18 mouse cellular contexts compared by ENCODE assay signal in genomic region chr10:112051956-112052355, GRCm38 (mm10). TPM values are rescaled to one million over a fixed set of nuclear protein-coding genes. Genes with fewer than 3 reads are reported as not detected.
DNase-seq lines count a peak whose midpoint lies in the region; ATAC-seq lines count a peak whose summit lies in the region.
"Not testable (repeated sequence)": the region's sequence is repeated elsewhere in the genome, so short reads cannot be mapped to it uniquely, and the experiment has no call there.
"Had no signal": no experiment of that assay in that cellular context is flagged by ENCODE, and none has a peak within 500 bp of the region (broad histone marks: within the 10 kb centered on the region; RNA-seq: fewer than 3 reads in every experiment).

No protein-coding gene starts in this region.

- not testable (repeated sequence) for H3K4me3 ChIP-seq in embryonic facial prominence, embryonic 14.5 days (ENCODE audit: low read depth, low read length); hindbrain, embryonic 10.5 days

- H3K9ac ChIP-seq in embryonic facial prominence, embryonic 14.5 days (ENCODE audit: low read depth, low read length), result not testable (repeated sequence)

- not testable (repeated sequence) for H3K9me3 ChIP-seq in embryonic facial prominence, embryonic 14.5 days (ENCODE audit: control insufficient read depth, low read length); hindbrain, embryonic 10.5 days

- not testable (repeated sequence) for H3K36me3 ChIP-seq in embryonic facial prominence, embryonic 14.5 days (ENCODE audit: control insufficient read depth, insufficient read depth, low read length); hindbrain, embryonic 10.5 days

- not testable (repeated sequence) for H3K4me2 ChIP-seq in embryonic facial prominence, embryonic 14.5 days (ENCODE audit: low read depth, low read length)

- WGBS in embryonic facial prominence, embryonic 14.5 days, result 70% methylated on average over 2 of the region's 2 CpGs
- WGBS in hindbrain, embryonic 10.5 days, result 68% methylated on average over 2 of the region's 2 CpGs

- not testable (repeated sequence) for ATAC-seq in embryonic facial prominence, embryonic 14.5 days (ENCODE audit: low read depth)

- not testable (repeated sequence) for H3K27me3 ChIP-seq in embryonic facial prominence, embryonic 14.5 days (replicated peaks; ENCODE audit: control insufficient read depth, insufficient read depth, low read length); hindbrain, embryonic 10.5 days (ENCODE audit: insufficient read depth, poor library complexity, severe bottlenecking)

- not testable (repeated sequence) for H3K4me1 ChIP-seq in embryonic facial prominence, embryonic 14.5 days (ENCODE audit: control insufficient read depth, insufficient read depth, low read length); hindbrain, embryonic 10.5 days (replicated peaks)

- not testable (repeated sequence) for H3K27ac ChIP-seq in embryonic facial prominence, embryonic 14.5 days (replicated peaks; ENCODE audit: low read depth, low read length); hindbrain, embryonic 10.5 days

- DNase-seq in CD4-positive helper T cell, adult 2 months (ENCODE audit: low read depth, low spot score), result peak; percentile 9
- DNase-seq in cerebellum, postnatal 10 days, result peak; percentile 7 to 25
- peak; percentile 12 for DNase-seq in embryonic facial prominence, embryonic 14.5 days (ENCODE audit: low spot score)
- DNase-seq in hindbrain, embryonic 10.5 days (ENCODE audit: low spot score), result peak; percentile 35
- peak; percentile 19 for DNase-seq in kidney, postnatal 10 days
- DNase-seq in lung, postnatal 36 days, result peak; percentile 5
- DNase-seq in neural tube, embryonic 10.5 days (ENCODE audit: extremely low spot score, low spot score), result peak; percentile 16
- peak; percentile 6 for DNase-seq in thymus, postnatal 14 days

RNA-seq across cellular contexts. Expression of gene Glipr1l1, which starts 8.0 kb away (rescaled TPM):
- polyA plus RNA-seq in embryonic facial prominence, embryonic 14.5 days (2014; fragmentation: Nextera tagmentation; extraction: Ambion mirVana), result not detected in 2 replicates
- polyA plus RNA-seq in hindbrain, embryonic 10.5 days (2016; fragmentation: Nextera tagmentation; extraction: Ambion mirVana), result not detected in 2 replicates
- polyA plus RNA-seq: adrenal gland, adult 2 months; CD4-positive, CD25-positive, alpha-beta regulatory T cell, adult 4 months; heart, embryonic 11.5 days; inflammation-experienced regulatory T-cells, adult 6 months; kidney, embryonic 14.5 days; liver, embryonic 12.5 days; lung, embryonic 15.5 days; neural tube, embryonic 15.5 days; small intestine, adult 2 months had no signal

RNA-seq across cellular contexts. Expression of gene Glipr1l2, which starts 31.2 kb away (rescaled TPM):
- not detected in 2 replicates for polyA plus RNA-seq in embryonic facial prominence, embryonic 14.5 days (2014; fragmentation: Nextera tagmentation; extraction: Ambion mirVana)
- polyA plus RNA-seq in hindbrain, embryonic 10.5 days (2016; fragmentation: Nextera tagmentation; extraction: Ambion mirVana), result not detected in 2 replicates
- polyA plus RNA-seq: adrenal gland, adult 2 months; forebrain, embryonic 12.5 days; heart, embryonic 11.5 days; inflammation-experienced regulatory T-cells, adult 6 months; kidney, embryonic 14.5 days; liver, embryonic 12.5 days; lung, embryonic 15.5 days; neural tube, embryonic 15.5 days; small intestine, adult 2 months had no signal

RNA-seq across cellular contexts. Expression of gene Glipr1, which starts 49.5 kb away (rescaled TPM):
- polyA plus RNA-seq in embryonic facial prominence, embryonic 14.5 days (2014; fragmentation: Nextera tagmentation; extraction: Ambion mirVana), result 3.5 and 3.7 TPM in 2 replicates
- 0.68 and 0.69 TPM in 2 replicates for polyA plus RNA-seq in hindbrain, embryonic 10.5 days (2016; fragmentation: Nextera tagmentation; extraction: Ambion mirVana)
